Comparison of ENCODE assay signal across 20 mouse cellular contexts in the genomic region with DNA sequence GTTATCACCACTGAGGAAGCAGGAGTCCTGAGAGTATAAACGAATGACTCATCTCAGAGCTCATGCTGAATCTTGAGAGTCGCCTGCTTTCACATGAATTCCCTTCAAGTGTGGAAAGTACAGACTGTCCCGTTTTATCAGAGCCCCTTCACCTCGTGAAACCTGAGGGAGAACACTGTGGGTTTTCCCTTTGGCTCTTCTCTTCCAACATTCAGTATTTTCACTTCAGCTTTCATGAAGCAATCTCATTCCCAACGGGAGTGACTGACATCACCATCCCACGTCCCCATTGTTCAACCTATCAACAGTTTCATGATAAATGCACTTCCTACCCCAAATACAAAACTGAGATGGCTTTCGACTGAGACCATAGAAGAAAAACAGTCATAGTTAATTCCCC.
DNase-seq lines count a peak whose midpoint lies in the region.
"Had no signal": no experiment of that assay in that cellular context is flagged by ENCODE, and none has a peak within 500 bp of the region (broad histone marks: within the 10 kb centered on the region; RNA-seq: fewer than 3 reads in every experiment).

No protein-coding gene starts in this region.

- peak; percentile 70 for DNase-seq in heart, adult 8-10 months (ENCODE audit: low spot score)
- no peak for DNase-seq in heart, embryonic 10.5 days (ENCODE audit: low spot score)
- DNase-seq in NIH3T3 (ENCODE audit: low read depth) = peak; percentile 64
- DNase-seq in heart, postnatal 10 days = peak; percentile 12 to 31
- no peak for DNase-seq in retina, embryonic 14.5 days (ENCODE audit: low spot score)
- DNase-seq in right cerebral cortex, postnatal 4 days = no peak
- DNase-seq in kidney, adult 9 months = no peak
- DNase-seq: cerebellum, adult 18-20 months; cerebellum, postnatal 14 days; forebrain, postnatal 0 days; kidney, postnatal 36 days; lung, postnatal 10 days; spleen, adult 18-20 months; thymus, postnatal 14 days had no signal

- no peak overlapping the region for H3K27ac ChIP-seq in heart, embryonic 10.5 days
- H3K27ac ChIP-seq: forebrain, embryonic 10.5 days; heart, embryonic 13.5 days; kidney, embryonic 15.5 days; limb, embryonic 13.5 days; liver, embryonic 12.5 days; neural tube, embryonic 15.5 days had no signal

- no peaks in the 10 kb centered on the region for H3K4me1 ChIP-seq in heart, embryonic 10.5 days
- H3K4me1 ChIP-seq: forebrain, embryonic 10.5 days; heart, embryonic 13.5 days; kidney, embryonic 15.5 days; limb, embryonic 13.5 days; liver, embryonic 12.5 days; neural tube, embryonic 15.5 days had no signal

- H3K9me3 ChIP-seq in heart, embryonic 10.5 days = no peaks in the 10 kb centered on the region
- H3K9me3 ChIP-seq: forebrain, embryonic 10.5 days; heart, embryonic 13.5 days; kidney, embryonic 15.5 days; limb, embryonic 13.5 days; liver, embryonic 12.5 days; neural tube, embryonic 15.5 days had no signal

- no peaks in the 10 kb centered on the region for H3K27me3 ChIP-seq in heart, embryonic 10.5 days (ENCODE audit: insufficient read depth, poor library complexity, severe bottlenecking)
- H3K27me3 ChIP-seq: heart, embryonic 13.5 days; kidney, embryonic 15.5 days; limb, embryonic 13.5 days; liver, embryonic 12.5 days; neural tube, embryonic 15.5 days had no signal

- no peak overlapping the region for H3K4me3 ChIP-seq in heart, embryonic 10.5 days
- H3K4me3 ChIP-seq: forebrain, embryonic 10.5 days; heart, embryonic 13.5 days; kidney, embryonic 15.5 days; limb, embryonic 13.5 days; liver, embryonic 12.5 days; neural tube, embryonic 15.5 days had no signal

- 35% methylated on average over 7 of the region's 7 CpGs for WGBS in heart, embryonic 10.5 days

- H3K36me3 ChIP-seq in heart, embryonic 10.5 days = no peaks in the 10 kb centered on the region
- H3K36me3 ChIP-seq: forebrain, embryonic 10.5 days; heart, embryonic 13.5 days; kidney, embryonic 15.5 days; limb, embryonic 13.5 days; liver, embryonic 12.5 days; neural tube, embryonic 15.5 days had no signal

- intact Hi-C loops in heart, postnatal 10 days (cut with DNase I) = no loop called here

Comparison
In these comparisons a context has a peak if more than half of its experiments do, and no peak if none do; other contexts are left out.
1. DNase-seq: peak in heart, adult 8-10 months (single experiment), NIH3T3 (single experiment) and heart, postnatal 10 days (2 of 2); none in heart, embryonic 10.5 days (single experiment), retina, embryonic 14.5 days (single experiment), right cerebral cortex, postnatal 4 days (single experiment) and kidney, adult 9 months (single experiment).